Mouse (Mus musculus): ENCODE data around the gene Gm3115. TPM values are rescaled to one million over a fixed set of nuclear protein-coding genes. Genes with fewer than 3 reads are reported as not detected.

The Gm3115 gene
- not detected in 2 replicates for polyA plus RNA-seq (2015; fragmentation: Nextera tagmentation; extraction: Ambion mirVana)

DNA sequence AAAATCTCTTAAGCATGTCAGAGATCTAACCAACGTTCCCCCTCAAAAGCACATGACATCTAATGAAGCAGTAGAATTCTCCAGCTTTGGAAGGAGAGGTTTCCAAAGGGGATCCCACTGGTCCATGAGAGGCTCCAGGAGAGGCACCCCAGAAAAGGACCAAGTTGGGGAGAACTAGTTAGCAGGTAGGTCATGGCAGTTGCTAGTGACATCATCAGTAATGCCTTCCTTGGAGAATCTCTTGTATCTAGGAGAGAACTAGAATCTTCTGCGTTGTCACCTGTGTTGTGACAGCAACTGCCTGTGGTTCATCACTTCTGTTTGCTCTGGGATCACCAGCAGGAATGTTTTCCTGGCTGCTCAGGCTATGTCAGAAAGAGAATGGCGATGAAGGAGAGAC, at the start of gene Gm3115:
Gene Gm3115 (plus strand): TSS at position 301 of the 400 bp plus-strand sequence.

DNA sequence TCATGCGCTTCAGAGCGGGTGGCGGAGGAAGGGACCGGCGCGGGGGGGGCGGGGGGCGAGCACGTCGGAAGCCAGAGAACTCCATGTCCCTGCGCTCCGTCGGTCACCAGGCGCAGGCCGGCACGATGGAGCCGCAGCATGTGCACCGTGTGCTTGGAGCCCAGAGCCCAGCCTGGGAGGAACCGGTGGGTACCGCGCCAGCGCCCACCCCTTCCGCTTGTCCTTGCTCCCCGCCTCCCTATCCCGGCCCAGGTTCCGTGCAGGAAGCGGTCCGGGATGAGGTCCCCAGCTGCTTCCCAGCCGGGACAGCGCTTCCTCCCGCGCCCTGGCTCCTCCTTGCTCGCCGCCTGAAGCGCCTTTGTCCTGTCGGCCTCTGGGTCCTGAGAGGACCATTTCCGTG, 26.5 kb downstream of the Gm3115 start, which contains the start of gene Gm8108:
Gene Gm8108 (plus strand): TSS at position 101 of the 400 bp plus-strand sequence.

Other genes starting within 250 kb of the Gm3115 start
- not detected in 2 replicates for gene Gm3033, start 237.9 kb upstream of the Gm3115 start, polyA plus RNA-seq (2015; fragmentation: Nextera tagmentation; extraction: Ambion mirVana)
- 0.18 TPM in 1 of 2 replicates, not detected in the other for gene Gm2916, start 199.9 kb upstream of the Gm3115 start, polyA plus RNA-seq (2015; fragmentation: Nextera tagmentation; extraction: Ambion mirVana)
- gene Gm3029, start 152.4 kb upstream of the Gm3115 start, polyA plus RNA-seq (2015; fragmentation: Nextera tagmentation; extraction: Ambion mirVana) = not detected in 2 replicates
- gene Gm3095, start 120.6 kb upstream of the Gm3115 start, polyA plus RNA-seq (2015; fragmentation: Nextera tagmentation; extraction: Ambion mirVana) = 0.25 TPM in 1 of 2 replicates, not detected in the other
- gene Gm3099, start 85.7 kb upstream of the Gm3115 start, polyA plus RNA-seq (2015; fragmentation: Nextera tagmentation; extraction: Ambion mirVana) = not detected in 2 replicates
- 0.11 and 0.30 TPM in 2 replicates for gene Gm5796, start 60.2 kb upstream of the Gm3115 start, polyA plus RNA-seq (2015; fragmentation: Nextera tagmentation; extraction: Ambion mirVana)
- 0.55 TPM in 1 of 2 replicates, not detected in the other for gene Gm8108, start 26.4 kb downstream of the Gm3115 start, polyA plus RNA-seq (2015; fragmentation: Nextera tagmentation; extraction: Ambion mirVana)
- not detected in 2 replicates for gene Gm3127, start 80.9 kb downstream of the Gm3115 start, polyA plus RNA-seq (2015; fragmentation: Nextera tagmentation; extraction: Ambion mirVana)
- gene Gm2974, start 98.5 kb downstream of the Gm3115 start, polyA plus RNA-seq (2015; fragmentation: Nextera tagmentation; extraction: Ambion mirVana) = 0.19 and 0.58 TPM in 2 replicates
- not detected in 2 replicates for gene Gm3138, start 165.5 kb downstream of the Gm3115 start, polyA plus RNA-seq (2015; fragmentation: Nextera tagmentation; extraction: Ambion mirVana)
- gene Gm3149, start 233.2 kb downstream of the Gm3115 start, polyA plus RNA-seq (2015; fragmentation: Nextera tagmentation; extraction: Ambion mirVana) = not detected in 2 replicates